24 mouse cellular contexts compared by ENCODE assay signal in the genomic region with DNA sequence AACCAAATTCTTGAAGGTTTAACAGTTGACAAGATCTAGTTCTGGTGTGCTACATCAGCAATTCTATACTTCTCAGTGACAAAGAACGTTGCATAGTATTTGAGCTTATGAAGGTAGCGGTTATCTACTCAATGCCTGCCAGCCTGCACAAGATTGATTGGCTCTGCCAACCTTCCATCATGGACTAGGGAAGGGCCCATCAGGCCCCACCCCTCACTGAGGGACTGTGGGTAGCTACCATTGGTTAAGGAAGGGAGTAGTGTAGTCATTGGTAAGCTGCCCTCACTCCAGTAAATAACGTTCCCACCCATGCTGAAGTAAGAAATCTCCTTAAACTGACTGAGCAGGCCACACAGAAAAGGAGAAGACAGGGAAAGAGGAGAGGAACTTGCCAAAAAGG.
DNase-seq lines count a peak whose midpoint lies in the region; ATAC-seq lines count a peak whose summit lies in the region.
"Had no signal": no experiment of that assay in that cellular context is flagged by ENCODE, and none has a peak within 500 bp of the region (broad histone marks: within the 10 kb centered on the region; RNA-seq: fewer than 3 reads in every experiment).

No protein-coding gene starts in this region.

- no peaks in the 10 kb centered on the region for H3K36me3 ChIP-seq in liver, embryonic 12.5 days
- no peaks in the 10 kb centered on the region for H3K36me3 ChIP-seq in hindbrain, embryonic 12.5 days
- no peaks in the 10 kb centered on the region for H3K36me3 ChIP-seq in kidney, embryonic 15.5 days
- H3K36me3 ChIP-seq: embryonic facial prominence, embryonic 10.5 days; forebrain, embryonic 10.5 days; hindbrain, embryonic 13.5 days; midbrain, embryonic 10.5 days had no signal

- DNase-seq in ES-CJ7 (ENCODE audit: low read depth, low spot score) (peak; percentile 35), WW6 (ENCODE audit: low read depth, low spot score) (peak; percentile 24)
- no peak for DNase-seq in kidney, postnatal 25 days
- DNase-seq: cerebellum, adult 11 months; cerebellum, postnatal 10 days; gastrocnemius, postnatal 25 days; heart, adult 2 months; kidney, adult 2 months; kidney, postnatal 10 days; layer of hippocampus, postnatal 36 days; lung, adult 18-20 months; lung, postnatal 10 days; thymus, adult 2 months had no signal

- H3K4me3 ChIP-seq in liver, embryonic 12.5 days, result no peak overlapping the region
- H3K4me3 ChIP-seq in hindbrain, embryonic 12.5 days, result no peak overlapping the region
- no peak overlapping the region for H3K4me3 ChIP-seq in kidney, embryonic 15.5 days (replicated peaks)
- H3K4me3 ChIP-seq: embryonic facial prominence, embryonic 10.5 days; forebrain, embryonic 10.5 days; heart, adult 2 months; hindbrain, embryonic 13.5 days; layer of hippocampus, adult 2 months; midbrain, embryonic 10.5 days had no signal

- no peak overlapping the region for H3K27ac ChIP-seq in liver, embryonic 12.5 days
- no peak overlapping the region for H3K27ac ChIP-seq in hindbrain, embryonic 12.5 days
- no peak overlapping the region for H3K27ac ChIP-seq in kidney, embryonic 15.5 days
- H3K27ac ChIP-seq: embryonic facial prominence, embryonic 10.5 days; forebrain, embryonic 10.5 days; heart, adult 2 months; hindbrain, embryonic 13.5 days; layer of hippocampus, adult 2 months; midbrain, embryonic 10.5 days had no signal

- peak; percentile 75 for ATAC-seq in liver, embryonic 12.5 days
- peak; percentile 25 for ATAC-seq in megakaryocyte, adult 5-6 weeks (ENCODE audit: poor library complexity, severe bottlenecking)
- ATAC-seq in hindbrain, embryonic 12.5 days (ENCODE audit: low FRiP score), result no peak
- no peak for ATAC-seq in kidney, embryonic 15.5 days (replicated peaks; ENCODE audit: low FRiP score)
- ATAC-seq: forebrain, embryonic 16.5 days; midbrain, embryonic 16.5 days had no signal

- no peak overlapping the region for H3K9ac ChIP-seq in liver, embryonic 12.5 days
- H3K9ac ChIP-seq in hindbrain, embryonic 12.5 days, result no peak overlapping the region
- no peak overlapping the region for H3K9ac ChIP-seq in kidney, embryonic 15.5 days
- H3K9ac ChIP-seq: hindbrain, embryonic 13.5 days had no signal

- no peaks in the 10 kb centered on the region for H3K9me3 ChIP-seq in liver, embryonic 12.5 days (replicated peaks)
- H3K9me3 ChIP-seq in hindbrain, embryonic 12.5 days (replicated peaks), result no peaks in the 10 kb centered on the region
- no peaks in the 10 kb centered on the region for H3K9me3 ChIP-seq in kidney, embryonic 15.5 days (replicated peaks)
- H3K9me3 ChIP-seq: embryonic facial prominence, embryonic 10.5 days; forebrain, embryonic 10.5 days; hindbrain, embryonic 13.5 days; midbrain, embryonic 10.5 days had no signal

- no peaks in the 10 kb centered on the region for H3K27me3 ChIP-seq in liver, embryonic 12.5 days (replicated peaks)
- H3K27me3 ChIP-seq in hindbrain, embryonic 12.5 days, result no peaks in the 10 kb centered on the region
- no peaks in the 10 kb centered on the region for H3K27me3 ChIP-seq in kidney, embryonic 15.5 days
- H3K27me3 ChIP-seq: hindbrain, embryonic 13.5 days had no signal

- WGBS in liver, embryonic 12.5 days (ENCODE audit: insufficient replicate concordance), result 54% methylated on average over 3 of the region's 3 CpGs
- WGBS in hindbrain, embryonic 12.5 days, result 87% methylated on average over 3 of the region's 3 CpGs
- WGBS in kidney, embryonic 15.5 days, result 79% methylated on average over 3 of the region's 3 CpGs

- H3K4me1 ChIP-seq in liver, embryonic 12.5 days, result peaks cover 24% of the 10 kb centered on the region
- H3K4me1 ChIP-seq in hindbrain, embryonic 12.5 days, result peaks cover 20% of the 10 kb centered on the region
- peaks cover 24% of the 10 kb centered on the region for H3K4me1 ChIP-seq in kidney, embryonic 15.5 days

- H3K4me2 ChIP-seq in liver, embryonic 12.5 days, result no peak overlapping the region
- H3K4me2 ChIP-seq in hindbrain, embryonic 12.5 days (replicated peaks), result no peak overlapping the region
- H3K4me2 ChIP-seq in kidney, embryonic 15.5 days, result no peak overlapping the region
- H3K4me2 ChIP-seq: hindbrain, embryonic 13.5 days had no signal

Comparison
In these comparisons a context has a peak if more than half of its experiments do, and no peak if none do; other contexts are left out.
1. DNase-seq: peak in ES-CJ7 (single experiment) and WW6 (single experiment); none in kidney, postnatal 25 days (0 of 2).
2. ATAC-seq: peak in liver, embryonic 12.5 days (single experiment) and megakaryocyte, adult 5-6 weeks (single experiment); none in hindbrain, embryonic 12.5 days (single experiment) and kidney, embryonic 15.5 days (single experiment).